Mouse (Mus musculus) CD4-positive, CD25-positive, alpha-beta regulatory T cell, adult 9 weeks (primary cell): ENCODE measurements around the gene Gm27029. TPM values are rescaled to one million over a fixed set of nuclear protein-coding genes. Genes with fewer than 3 reads are reported as not detected.

ENCODE experiments used
- polyA plus RNA-seq: library from polyadenylated mRNA; unstranded; fragments of 100-300 nt; shearing (Covaris generic); gene quantifications from one replicate; pipeline ENCODE4 v1.2.1, GENCODE M21; 2017

The Gm27029 gene
- 2.4 TPM for polyA plus RNA-seq

GRCm38 (mm10) chr11:101424105-101424851 lies at the start of gene Gm27029:
Gene Gm27029, minus strand, starts transcription at chr11:101424796.

GRCm38 (mm10) chr11:101465869-101466551 lies 41.4 kb upstream of the Gm27029 start, which contains the start of gene Vat1:
Gene Vat1, minus strand, starts transcription at chr11:101466230.

GRCm38 (mm10) chr11:101464211-101465100 lies 39.9 kb upstream of the Gm27029 start, which contains the start of gene Rnd2:
Gene Rnd2, plus strand, starts transcription at chr11:101464999.

GRCm38 (mm10) chr11:101448274-101448746 lies 23.7 kb upstream of the Gm27029 start, which contains the start of gene Ifi35:
Gene Ifi35, plus strand, starts transcription at chr11:101448407.

GRCm38 (mm10) chr11:101442127-101442693 lies 17.6 kb upstream of the Gm27029 start, which contains the start of gene Rpl27:
Gene Rpl27, plus strand, starts transcription at chr11:101442298.

GRCm38 (mm10) chr11:101424925-101425813 lies 573 bp upstream of the Gm27029 start, which contains the start of the genes Rundc1 and Ptges3l:
Gene Rundc1, plus strand, starts transcription at chr11:101425085.
Gene Ptges3l, minus strand, starts transcription at chr11:101425333.

GRCm38 (mm10) chr11:101417101-101417855 lies 7.3 kb downstream of the Gm27029 start, which contains the start of gene Aarsd1:
Gene Aarsd1, minus strand, starts transcription at chr11:101417615.

GRCm38 (mm10) chr11:101367326-101367935 lies 57.2 kb downstream of the Gm27029 start, which contains the start of gene G6pc:
Gene G6pc, plus strand, starts transcription at chr11:101367561.

Other genes with a start within 250 kb of the Gm27029 start
- 2.0 TPM for gene Ccr10, start 249.4 kb downstream of the Gm27029 start, polyA plus RNA-seq
- gene Ezh1, start 198.3 kb downstream of the Gm27029 start, polyA plus RNA-seq = 98.0 TPM
- 0.36 TPM for gene Ramp2, start 178.8 kb downstream of the Gm27029 start, polyA plus RNA-seq
- gene Vps25, start 171.1 kb downstream of the Gm27029 start, polyA plus RNA-seq = 178 TPM
- 6.2 TPM for gene Wnk4, start 164.2 kb downstream of the Gm27029 start, polyA plus RNA-seq
- 0.33 TPM for gene Cntd1, start 145.8 kb downstream of the Gm27029 start, polyA plus RNA-seq
- gene Coa3, start 145.7 kb downstream of the Gm27029 start, polyA plus RNA-seq = 134 TPM
- 232 TPM for gene Becn1, start 122.5 kb downstream of the Gm27029 start, polyA plus RNA-seq
- 93.7 TPM for gene Psme3, start 108.6 kb downstream of the Gm27029 start, polyA plus RNA-seq
- 3.4 TPM for gene Aoc2, start 99.7 kb downstream of the Gm27029 start, polyA plus RNA-seq
- not detected for gene Aoc3, start 94.2 kb downstream of the Gm27029 start, polyA plus RNA-seq
- gene G6pc, start 57.2 kb downstream of the Gm27029 start, polyA plus RNA-seq = not detected
- 51.8 TPM for gene Aarsd1, start 7.2 kb downstream of the Gm27029 start, polyA plus RNA-seq
- 7.5 TPM for gene Rundc1, start 289 bp upstream of the Gm27029 start, polyA plus RNA-seq
- 0.94 TPM for gene Ptges3l, start 537 bp upstream of the Gm27029 start, polyA plus RNA-seq
- 395 TPM for gene Rpl27, start 17.5 kb upstream of the Gm27029 start, polyA plus RNA-seq
- gene Ifi35, start 23.6 kb upstream of the Gm27029 start, polyA plus RNA-seq = 215 TPM
- not detected for gene Rnd2, start 40.2 kb upstream of the Gm27029 start, polyA plus RNA-seq
- 0.38 TPM for gene Vat1, start 41.4 kb upstream of the Gm27029 start, polyA plus RNA-seq
- gene Brca1, start 127.2 kb upstream of the Gm27029 start, polyA plus RNA-seq = 3.9 TPM
- 127 TPM for gene Nbr1, start 127.4 kb upstream of the Gm27029 start, polyA plus RNA-seq
- 11.4 TPM for gene Tmem106a, start 157.4 kb upstream of the Gm27029 start, polyA plus RNA-seq
- not detected for gene Gm11634, start 174.5 kb upstream of the Gm27029 start, polyA plus RNA-seq
- 74.8 TPM for gene Rdm1, start 202.4 kb upstream of the Gm27029 start, polyA plus RNA-seq
- 2.1 TPM for gene Arl4d, start 240.7 kb upstream of the Gm27029 start, polyA plus RNA-seq